Mouse (Mus musculus): ENCODE data around the gene Sept9.

- no peak for TF ChIP-seq CEBPB (IDR thresholded peaks at IDR 0.05; ENCODE audit: insufficient read depth, poor library complexity, severe bottlenecking)
- TF ChIP-seq POLR2A (IDR thresholded peaks at IDR 0.05; ENCODE audit: insufficient read length, low read depth), result no peak
- no peak for TF ChIP-seq TCF12 (IDR thresholded peaks at IDR 0.05; ENCODE audit: insufficient read depth, poor library complexity, severe bottlenecking)
- no peak for TF ChIP-seq USF1 (IDR thresholded peaks at IDR 0.05; ENCODE audit: low read depth)
- TF ChIP-seq POLR2AphosphoS2 (IDR thresholded peaks at IDR 0.05; ENCODE audit: insufficient read length, low read depth), result no peak
- TF ChIP-seq MYOD1 (IDR thresholded peaks at IDR 0.05; ENCODE audit: control insufficient read depth in 1 of 3, insufficient read length in 2 of 3, low read depth in 2 of 3), result peak in 1 of 3 experiments; percentile 41
- TF ChIP-seq REST (IDR thresholded peaks at IDR 0.05; ENCODE audit: insufficient read depth, insufficient read length), result no peak
- TF ChIP-seq E2F4 (IDR thresholded peaks at IDR 0.05; ENCODE audit: insufficient read depth), result no peak
- TF ChIP-seq MAX (IDR thresholded peaks at IDR 0.05; ENCODE audit: low read depth), result no peak
Observed at GRCm38 (mm10) chr11:117224804-117225203, 25.3 kb downstream of the Sept9 start.
